Mouse (Mus musculus) gastrocnemius, adult 18-20 months (tissue): ENCODE results near the gene Gemin5. TPM values are rescaled to one million over a fixed set of nuclear protein-coding genes. Genes with fewer than 3 reads are reported as not detected.

ENCODE experiments used
- DNase-seq: peaks from one replicate; pipeline ENCODE4 v3.0.0; 2021; ENCODE audit warnings: low spot score
- total RNA-seq, 2 experiments: library from RNA; stranded (reverse); gene quantifications; 2 replicates each; pipeline ENCODE4 v1.2.3; 2021

The Gemin5 gene
- total RNA-seq, 2 experiments from 2014 or later = 8.8 to 8.9 TPM

GRCm38 (mm10) chr11:58077270-58077669 is 91.1 kb downstream of the Gemin5 start:
- no peak for DNase-seq

GRCm38 (mm10) chr11:58072978-58073377 is 95.4 kb downstream of the Gemin5 start:
- DNase-seq = no peak

Other genes with a start within 250 kb of the Gemin5 start
- 10 to 100 TPM; 97.6 to 98.8 TPM for gene Larp1, start 159.5 kb downstream of the Gemin5 start, total RNA-seq
- gene Gm12248, start 75.4 kb downstream of the Gemin5 start, total RNA-seq = not detected
- gene Cnot8, start 64.4 kb downstream of the Gemin5 start, total RNA-seq = 10 to 100 TPM; 32.2 to 33.1 TPM
- gene Mrpl22, start 3.1 kb upstream of the Gemin5 start, total RNA-seq = 10 to 100 TPM; 44.2 to 47.3 TPM
- 10 to 100 TPM in 1 of 2 experiments, 1 to 10 TPM in 1; 6.7 to 13.8 TPM for gene Igtp, start 31.0 kb upstream of the Gemin5 start, total RNA-seq
- gene Irgm2, start 31.1 kb upstream of the Gemin5 start, total RNA-seq = 10 to 100 TPM in 1 of 2 experiments, 1 to 10 TPM in 1; 7.9 to 13.9 TPM
- not detected for gene 4930438A08Rik, start 106.3 kb upstream of the Gemin5 start, total RNA-seq
- 1 to 10 TPM; 3.9 to 4.1 TPM for gene Zfp692, start 138.5 kb upstream of the Gemin5 start, total RNA-seq
- gene Zfp672, start 161.8 kb upstream of the Gemin5 start, total RNA-seq = 10 to 100 TPM; 33.2 to 45.7 TPM
- 10 to 100 TPM; 22.4 to 23.3 TPM for gene Sh3bp5l, start 162.2 kb upstream of the Gemin5 start, total RNA-seq
- gene Lypd8, start 210.5 kb upstream of the Gemin5 start, total RNA-seq = not detected